Mouse (Mus musculus) NIH3T3 (cell line): ENCODE results near the gene Spint4.

Source experiments
- DNase-seq: peaks from one replicate; pipeline ENCODE4 v3.0.0-alpha.2; 2012; ENCODE audit warnings: low read depth

The Spint4 gene

DNA sequence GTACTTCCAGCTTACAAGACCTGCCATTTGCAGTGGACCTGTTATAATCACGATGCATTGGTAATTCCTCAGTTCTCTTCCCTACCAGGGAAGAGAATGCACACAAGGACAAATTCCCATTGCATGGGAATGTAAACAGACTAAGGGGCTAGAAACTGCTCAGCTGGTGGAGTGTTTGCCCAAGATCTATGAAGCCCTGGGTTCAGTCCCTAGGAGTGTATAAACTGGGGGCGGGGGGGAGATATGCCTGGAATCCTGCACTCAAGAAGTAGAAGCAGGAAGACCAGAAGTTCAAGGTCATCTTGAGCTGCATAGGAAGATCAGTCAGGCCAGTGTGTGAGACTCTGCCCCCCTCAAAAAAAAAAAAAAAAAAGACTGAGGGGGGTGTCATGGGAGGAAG is 35.0 kb downstream of the Spint4 start:
- DNase-seq = no peak

DNA sequence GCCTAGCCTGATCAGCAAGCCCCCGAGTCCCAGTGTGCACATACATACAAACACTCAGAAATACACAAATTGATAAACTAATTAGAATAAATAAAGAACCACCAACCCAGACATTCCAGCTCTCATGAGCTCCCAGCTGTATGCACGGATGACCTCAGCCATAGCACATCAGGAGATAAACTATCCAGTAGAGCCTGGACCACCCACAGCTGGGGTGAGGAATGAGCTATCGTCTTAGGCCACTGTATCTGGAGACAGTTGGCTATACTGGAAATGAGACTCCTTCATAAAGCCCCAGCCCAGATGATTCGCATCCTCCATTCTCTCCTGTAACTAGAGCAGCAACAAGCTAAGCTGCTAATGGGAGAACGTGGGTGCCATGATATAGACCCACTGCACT is 36.5 kb downstream of the Spint4 start:
- no peak for DNase-seq

DNA sequence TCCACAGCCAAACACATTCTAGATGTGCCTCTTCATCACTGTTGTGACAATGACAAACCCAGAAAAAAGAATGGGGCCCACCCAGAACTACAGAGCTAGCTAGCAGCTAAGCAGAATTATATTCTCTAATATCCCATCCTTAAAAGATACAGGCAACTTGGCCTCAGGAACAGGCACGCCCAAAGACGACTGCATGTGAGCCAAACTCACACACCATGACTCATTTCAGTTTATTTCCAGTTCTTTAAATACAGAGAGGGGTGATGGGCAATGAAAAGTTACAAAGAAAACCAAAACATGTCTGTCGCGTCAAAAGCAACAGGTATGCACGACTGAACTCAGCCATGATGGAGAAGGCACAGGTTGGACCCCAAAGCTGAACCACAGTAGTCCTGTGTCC is 37.1 kb downstream of the Spint4 start:
- peak; percentile 77 for DNase-seq

DNA sequence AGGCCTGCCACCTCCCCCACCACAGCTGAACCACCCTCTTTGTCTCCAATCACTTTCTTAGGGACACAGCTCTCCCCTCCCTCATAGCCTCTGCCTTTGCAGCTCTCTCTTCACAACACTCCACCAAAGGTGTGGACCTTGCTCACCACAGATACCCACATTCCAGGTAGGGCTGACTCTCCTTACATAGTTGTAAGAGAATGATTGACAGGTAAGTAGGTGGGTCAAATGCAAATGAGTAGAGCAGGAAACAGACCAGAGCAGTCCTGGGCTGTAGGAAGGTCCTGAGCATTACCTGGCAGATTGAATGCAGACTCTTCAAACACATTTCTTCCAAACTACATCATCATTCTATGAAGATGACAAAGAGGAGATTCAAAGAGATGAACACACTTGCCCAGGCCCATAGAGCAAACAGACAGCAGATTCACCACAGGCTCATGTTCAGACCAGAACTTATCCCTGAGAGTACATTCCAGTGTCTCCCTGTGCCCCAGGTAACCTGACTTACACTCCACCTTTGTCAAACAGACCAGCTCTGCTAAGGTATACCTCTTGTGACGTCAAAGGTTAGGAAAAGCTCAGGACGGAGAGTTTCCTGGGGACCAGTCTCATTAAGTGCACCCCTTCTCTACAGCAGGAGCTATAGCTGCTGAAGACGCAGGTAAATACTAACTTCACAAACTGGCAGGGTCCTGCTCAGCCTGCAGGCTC is 39.2 kb downstream of the Spint4 start:
- no peak for DNase-seq

DNA sequence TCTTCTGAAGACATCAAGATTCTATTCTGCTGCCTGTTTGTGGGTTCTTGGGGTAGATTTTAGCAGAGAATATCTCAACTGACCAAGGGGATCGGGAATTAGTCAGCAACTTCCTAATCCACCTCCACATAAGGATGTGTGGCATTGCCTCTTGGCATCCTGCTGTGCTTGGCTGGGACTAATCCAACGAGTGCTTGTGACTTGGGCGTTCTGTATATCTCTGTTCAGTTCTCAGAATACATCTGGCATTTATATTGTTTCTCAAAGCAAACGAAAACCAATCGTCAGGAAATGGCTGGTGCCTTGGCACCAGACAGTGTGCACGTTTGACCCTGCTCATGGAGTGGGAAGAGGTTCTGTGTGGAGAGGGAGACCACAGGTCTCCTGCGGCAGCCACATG is 41.6 kb downstream of the Spint4 start:
- DNase-seq = peak; percentile 69

DNA sequence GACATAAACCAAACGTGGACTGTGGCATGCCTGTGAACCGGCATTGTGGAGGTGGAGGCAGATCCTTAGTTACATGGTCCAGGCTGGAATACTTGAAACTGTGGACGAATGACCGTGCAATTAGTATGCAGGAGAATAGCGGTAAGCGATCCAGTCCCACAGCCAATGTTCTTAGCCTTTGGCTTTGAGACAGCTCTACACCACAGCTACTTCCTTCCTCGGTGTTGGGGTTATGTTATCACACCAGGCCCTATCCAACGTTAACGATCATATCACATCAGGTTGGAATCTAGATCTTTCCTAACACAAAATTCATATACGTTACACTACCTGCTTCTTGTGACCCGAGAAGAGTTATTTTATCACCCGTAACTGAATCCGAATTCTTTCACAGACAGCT is 46.7 kb downstream of the Spint4 start:
- no peak for DNase-seq

DNA sequence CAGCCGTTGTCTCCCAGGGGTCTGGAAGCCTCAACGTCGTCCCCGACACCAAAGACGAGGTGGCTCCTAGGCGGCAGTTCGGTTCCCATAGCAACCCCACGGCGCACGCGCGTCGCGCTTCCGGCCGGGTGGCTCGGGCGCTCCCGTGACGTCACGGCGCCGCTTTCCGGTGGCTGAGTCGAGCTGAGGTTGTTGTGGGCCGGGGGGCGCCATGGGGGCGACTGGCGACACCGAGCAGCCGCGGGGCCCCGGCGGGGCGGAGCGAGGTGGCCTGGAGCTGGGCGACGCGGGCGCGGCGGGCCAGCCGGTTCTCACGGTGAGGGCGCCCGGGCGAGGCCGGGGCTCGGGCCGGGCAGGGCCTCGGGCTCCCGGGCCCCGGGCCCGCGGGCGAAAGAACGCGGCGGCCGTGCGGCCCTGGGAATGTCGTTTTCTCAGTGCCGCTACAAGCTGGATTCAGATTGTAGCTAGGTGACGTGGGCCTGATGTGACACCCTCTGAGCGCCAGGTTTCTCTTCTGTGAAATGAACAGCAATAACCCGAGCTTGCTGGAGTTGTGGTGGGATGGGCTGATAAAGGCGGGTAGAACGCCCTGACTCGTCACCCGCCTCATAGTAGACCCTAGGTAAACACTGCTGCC is 47.7 kb downstream of the Spint4 start, which contains the start of the genes Wfdc3 and Dnttip1:
TSS of gene Wfdc3 (minus strand) at position 89 of the 637 bp plus-strand sequence.
TSS of gene Dnttip1 (plus strand) at position 141 of the 637 bp plus-strand sequence.
- DNase-seq = peak; percentile 96

DNA sequence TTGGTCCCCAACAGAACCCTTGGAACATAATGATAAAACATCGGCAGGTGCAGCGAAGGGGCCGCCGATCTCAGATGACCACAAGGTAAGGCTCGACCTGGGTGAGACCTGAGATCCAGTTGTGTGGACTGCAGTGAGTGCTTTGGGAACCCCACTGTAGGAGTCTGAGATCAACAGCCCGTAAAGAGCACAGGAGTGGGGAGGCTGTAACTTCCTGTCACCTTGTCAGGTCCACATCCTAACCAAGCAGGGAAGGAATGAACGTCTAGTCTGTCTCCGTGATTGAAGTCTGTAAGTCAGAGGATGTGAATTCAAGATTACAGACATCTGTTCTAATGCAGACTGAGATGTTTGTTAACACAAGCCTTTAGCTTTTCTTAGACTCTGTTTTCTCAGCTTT is 48.4 kb downstream of the Spint4 start:
- no peak for DNase-seq

DNA sequence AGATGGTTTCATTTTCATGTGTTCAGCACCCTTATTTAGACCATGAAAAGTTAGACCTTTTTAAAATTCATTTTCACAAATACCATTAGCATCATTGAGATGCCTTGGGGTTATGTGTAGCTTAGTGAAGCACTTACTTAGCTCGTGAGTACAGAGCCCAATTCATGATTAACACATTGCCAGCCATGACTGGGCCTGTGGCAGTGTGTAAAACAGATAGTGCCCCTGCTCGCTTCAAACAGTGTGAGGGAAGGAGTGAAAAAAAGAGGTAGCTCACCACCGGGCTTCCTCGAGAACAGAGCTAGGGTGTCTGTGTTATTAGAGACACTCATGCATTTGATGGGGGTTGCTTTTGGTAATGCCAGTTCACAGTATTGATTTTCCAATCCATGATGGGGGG is 49.9 kb downstream of the Spint4 start:
- no peak for DNase-seq

DNA sequence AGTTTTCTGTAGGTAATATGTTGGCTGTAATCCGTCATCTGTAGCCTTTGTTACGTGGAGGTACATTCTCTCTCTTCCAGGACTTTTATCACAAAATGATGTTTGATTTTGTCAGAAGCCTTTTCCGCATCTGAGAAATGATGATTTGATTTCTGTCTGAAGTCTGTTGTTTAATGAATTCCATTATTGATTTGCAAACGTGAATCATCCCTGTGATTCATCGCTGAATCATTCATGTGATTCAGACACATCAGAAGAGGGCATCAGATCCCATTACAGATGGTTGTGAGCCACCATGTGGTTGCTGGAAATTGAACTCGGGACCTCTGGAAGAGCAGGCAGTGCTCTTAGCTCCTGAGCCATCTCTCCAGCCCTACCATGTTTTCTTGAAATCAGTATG is 50.7 kb downstream of the Spint4 start:
- peak; percentile 75 for DNase-seq
